Mouse (Mus musculus): Measurements from ENCODE around the gene Vmo1.

Vmo1 gene

GRCm38 (mm10) chr11:70472716-70473115 is 41.7 kb downstream of the Vmo1 start:
- no peak for DNase-seq (ENCODE audit: low read depth, low spot score)

DNA sequence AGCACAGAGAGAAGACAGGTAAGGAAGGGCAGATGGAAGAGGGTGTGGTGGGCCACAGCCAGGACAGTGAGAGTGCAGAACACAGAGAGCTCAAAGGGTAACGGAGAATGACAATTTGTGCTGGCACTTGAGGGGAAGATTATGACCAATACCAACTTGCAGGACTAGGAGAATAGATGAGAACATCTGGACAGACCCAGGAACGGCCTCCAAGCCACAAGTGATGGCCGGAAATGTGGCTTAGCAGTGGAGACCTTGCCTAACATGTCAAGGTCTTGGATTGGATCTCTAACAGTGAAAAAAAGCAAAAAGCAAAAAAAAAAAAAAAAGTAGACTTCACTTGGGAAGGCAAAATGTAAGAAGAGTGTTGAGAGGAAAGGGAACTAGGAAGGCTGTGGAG is 44.7 kb downstream of the Vmo1 start:
- no peak for DNase-seq (ENCODE audit: low read depth, low spot score)

DNA sequence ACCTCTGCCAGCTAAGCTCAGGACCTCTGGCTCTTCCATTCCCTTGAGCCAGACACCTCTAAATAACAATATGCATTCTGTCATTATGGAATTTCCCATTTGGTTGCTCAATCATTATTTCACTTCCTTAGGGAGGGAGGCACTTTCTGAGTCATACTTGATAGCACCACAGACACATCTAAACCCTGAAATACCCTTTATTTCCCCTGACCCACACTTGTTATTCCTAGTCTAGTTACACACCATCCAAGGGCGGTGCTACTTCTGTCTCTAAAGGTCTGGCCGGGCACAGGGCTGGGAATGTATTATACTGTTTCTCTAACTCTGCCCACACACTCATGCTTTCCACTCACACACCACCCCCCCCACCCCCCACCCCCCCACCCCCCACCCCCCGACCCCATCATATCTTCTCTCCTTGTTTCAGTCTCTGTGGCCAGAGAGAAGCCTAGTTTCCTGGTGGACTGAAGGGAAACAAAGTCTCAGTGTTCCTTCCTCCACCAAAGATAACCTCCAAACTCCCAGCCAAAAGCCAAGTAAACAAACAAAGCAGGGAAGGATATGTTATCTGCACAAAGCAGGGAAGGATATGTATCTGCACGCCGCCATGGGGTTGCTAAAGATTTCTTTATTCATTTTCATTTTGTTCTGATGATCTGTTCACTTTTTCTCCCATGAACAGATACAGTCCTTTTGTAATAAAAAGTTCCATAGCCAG is 46.4 kb downstream of the Vmo1 start:
- DNase-seq (ENCODE audit: low read depth, low spot score), result no peak

DNA sequence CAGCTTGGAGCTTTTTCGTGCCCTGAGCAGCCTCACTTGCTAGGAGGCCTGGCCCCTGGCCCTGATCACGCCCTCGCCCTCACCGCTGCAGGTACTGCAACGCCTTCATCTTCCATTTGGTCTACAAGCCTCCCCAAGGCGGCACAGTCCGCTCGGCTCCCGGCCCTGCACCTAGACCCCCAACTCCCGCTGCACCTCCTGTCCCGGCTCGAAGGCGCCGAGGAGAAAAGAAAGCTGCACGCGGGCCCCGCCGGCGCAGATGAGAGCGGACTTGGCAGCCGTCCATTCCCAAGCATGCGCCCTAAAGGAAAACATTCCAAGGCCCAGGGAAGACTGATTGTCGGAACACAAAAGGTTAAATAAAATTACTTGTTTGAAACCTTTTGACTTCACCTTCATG is 48.6 kb downstream of the Vmo1 start:
- DNase-seq (ENCODE audit: low read depth, low spot score), result no peak

DNA sequence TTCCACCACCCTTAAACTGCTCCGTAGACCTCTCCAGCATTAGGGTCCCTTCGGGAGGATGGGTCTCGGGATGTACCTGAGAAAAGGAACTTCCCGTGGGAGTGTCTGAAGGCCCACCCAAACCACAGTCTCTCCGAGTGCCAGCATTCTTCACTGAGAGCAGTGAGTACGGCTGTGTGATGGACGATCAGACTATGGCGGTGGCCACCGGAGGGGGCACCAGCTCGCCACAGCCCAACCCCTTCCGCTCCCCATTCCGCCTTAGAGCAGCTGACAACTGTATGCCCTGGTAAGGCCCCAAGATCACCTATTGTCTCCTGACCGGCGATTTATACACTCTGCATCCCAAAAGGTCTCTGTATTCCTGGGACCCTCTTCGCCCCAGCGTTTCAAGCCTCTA is 49.2 kb downstream of the Vmo1 start:
- no peak for DNase-seq (ENCODE audit: low read depth, low spot score)

DNA sequence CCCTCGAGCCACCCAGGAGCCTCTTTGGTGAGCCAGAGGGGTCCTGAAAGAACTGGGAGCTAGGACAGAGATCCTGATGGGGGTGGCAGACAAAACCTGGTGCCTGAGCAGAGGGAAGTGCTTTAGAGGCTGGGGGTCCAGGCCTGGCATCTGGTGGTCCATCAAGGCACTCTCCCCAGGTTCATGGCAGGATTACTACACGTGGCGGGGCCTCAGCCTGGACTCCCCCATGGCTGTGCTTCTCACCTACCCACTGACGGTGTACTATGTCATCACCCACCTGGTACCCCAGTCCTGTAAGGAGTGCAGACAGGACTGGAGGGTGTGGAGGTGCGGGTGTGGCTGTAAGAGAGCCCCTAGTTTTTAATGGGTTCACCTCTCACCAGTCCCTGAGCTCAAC is 50.4 kb downstream of the Vmo1 start:
- DNase-seq (ENCODE audit: low read depth, low spot score), result no peak
